Mouse (Mus musculus) megakaryocyte, embryonic 14.5 days (primary cell): ENCODE results near the gene Evc2.

ENCODE experiments used
- FLI1 ChIP-seq: IDR thresholded peaks from 2 replicates; pipeline ENCODE4 v1.6.1; 2012; ENCODE audit warnings: low read length, inconsistent platforms, mixed read lengths
- GATA1 ChIP-seq: IDR thresholded peaks from 3 replicates; pipeline ENCODE4 v1.6.1; 2012; ENCODE audit warnings: mixed read lengths, low read length, inconsistent platforms, borderline replicate concordance

DNA sequence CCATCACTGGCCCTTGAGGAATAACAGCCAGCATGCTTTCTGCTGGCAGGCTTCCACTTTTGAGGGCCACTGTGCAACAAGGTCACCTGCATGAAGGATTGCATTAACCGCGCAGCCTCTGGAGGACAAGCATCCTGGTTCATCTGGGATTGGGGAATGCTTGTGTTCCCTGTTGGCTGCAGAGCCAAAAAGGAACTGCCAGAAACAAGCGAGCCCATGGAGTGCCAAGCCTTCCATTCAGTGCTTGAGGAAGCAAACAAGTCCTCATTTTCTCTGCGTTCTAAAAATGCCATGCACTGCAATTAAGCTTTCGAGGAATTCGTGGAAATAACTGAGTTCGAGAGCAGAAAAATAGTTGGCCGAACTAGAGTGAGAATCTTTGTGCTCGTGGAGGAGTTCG lies 127.2 kb downstream of the Evc2 start:
- TF ChIP-seq GATA1 = no peak
- no peak for TF ChIP-seq FLI1
